Mouse (Mus musculus): ENCODE results near the gene Ank2. TPM values are rescaled to one million over a fixed set of nuclear protein-coding genes. Genes with fewer than 3 reads are reported as not detected.

Ank2 gene
- polyA plus RNA-seq, 1 experiment from 2014 or later = 19.6 TPM

- H3K36me3 ChIP-seq (ENCODE audit: insufficient read depth) = no peaks in the 10 kb centered on the region
- no peak overlapping the region for H3K9ac ChIP-seq
- H3K4me3 ChIP-seq (ENCODE audit: low read depth, low read length) = no peak overlapping the region
- DNase-seq (peak; percentile 53), ATAC-seq (ENCODE audit: insufficient read depth) (peak; percentile 62)
- no peak for TF ChIP-seq CTCF (IDR thresholded peaks at IDR 0.05; ENCODE audit: low read depth)
- H3K4me1 ChIP-seq (ENCODE audit: insufficient read depth) = no peaks in the 10 kb centered on the region
- WGBS = 59% methylated on average over 3 of the region's 3 CpGs
- no peaks in the 10 kb centered on the region for H3K9me3 ChIP-seq (ENCODE audit: low read depth, low read length)
- H3K27ac ChIP-seq (ENCODE audit: low read depth) = peak overlapping the region; percentile 26; the same call in 1 of the 2 replicates
- H3K4me2 ChIP-seq = no peak overlapping the region
- H3K27me3 ChIP-seq (ENCODE audit: insufficient read depth, low read length) = no peaks in the 10 kb centered on the region
These were observed 389.7 kb downstream of the Ank2 start for GRCm38 (mm10) chr3:127109413-127109812.

DNA sequence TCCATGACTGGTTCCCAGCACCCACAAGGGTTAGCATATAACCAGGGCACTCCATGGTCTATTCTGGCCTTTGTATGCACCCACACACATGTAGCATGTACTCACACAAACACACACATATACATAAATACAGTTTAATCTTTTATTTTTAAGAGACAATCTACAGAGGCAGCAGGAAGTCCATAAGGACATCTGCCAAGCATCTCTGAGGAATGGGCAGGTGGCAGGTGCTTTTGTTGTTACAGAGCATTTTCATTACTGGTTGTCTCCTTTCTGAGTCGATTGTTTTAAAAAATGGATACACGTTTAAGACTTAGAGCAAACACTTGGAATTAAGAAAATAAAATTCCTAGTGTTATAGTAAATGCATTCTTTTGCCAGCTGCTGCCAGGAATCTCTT lies 390.7 kb downstream of the Ank2 start:
- Histone ChIP-seq H3K9ac (no peak overlapping the region), H3K4me2 (no peak overlapping the region), H3K4me1 (ENCODE audit: insufficient read depth) (no peaks in the 10 kb centered on the region), H3K27me3 (ENCODE audit: insufficient read depth, low read length) (no peaks in the 10 kb centered on the region), H3K9me3 (ENCODE audit: low read depth, low read length) (no peaks in the 10 kb centered on the region), H3K36me3 (ENCODE audit: insufficient read depth) (no peaks in the 10 kb centered on the region), H3K27ac (ENCODE audit: low read depth) (no peak overlapping the region), H3K4me3 (ENCODE audit: low read depth, low read length) (no peak overlapping the region)
- TF ChIP-seq CTCF (IDR thresholded peaks at IDR 0.05; ENCODE audit: low read depth) = no peak
- ATAC-seq (ENCODE audit: insufficient read depth) (no peak), DNase-seq (no peak)
- 64% methylated on average over 2 of the region's 2 CpGs for WGBS

GRCm38 (mm10) chr3:127107281-127107680 lies 391.9 kb downstream of the Ank2 start:
- ATAC-seq (ENCODE audit: insufficient read depth) (no peak), DNase-seq (no peak)
- no peaks in the 10 kb centered on the region for H3K9me3 ChIP-seq (ENCODE audit: low read depth, low read length)
- H3K27ac ChIP-seq (ENCODE audit: low read depth) = no peak overlapping the region
- no peaks in the 10 kb centered on the region for H3K36me3 ChIP-seq (ENCODE audit: insufficient read depth)
- TF ChIP-seq CTCF (IDR thresholded peaks at IDR 0.05; ENCODE audit: low read depth) = no peak
- 61% methylated on average over 5 of the region's 5 CpGs for WGBS
- H3K4me2 ChIP-seq = no peak overlapping the region
- no peak overlapping the region for H3K4me3 ChIP-seq (ENCODE audit: low read depth, low read length)
- no peaks in the 10 kb centered on the region for H3K27me3 ChIP-seq (ENCODE audit: insufficient read depth, low read length)
- H3K4me1 ChIP-seq (ENCODE audit: insufficient read depth) = no peaks in the 10 kb centered on the region
- no peak overlapping the region for H3K9ac ChIP-seq

DNA sequence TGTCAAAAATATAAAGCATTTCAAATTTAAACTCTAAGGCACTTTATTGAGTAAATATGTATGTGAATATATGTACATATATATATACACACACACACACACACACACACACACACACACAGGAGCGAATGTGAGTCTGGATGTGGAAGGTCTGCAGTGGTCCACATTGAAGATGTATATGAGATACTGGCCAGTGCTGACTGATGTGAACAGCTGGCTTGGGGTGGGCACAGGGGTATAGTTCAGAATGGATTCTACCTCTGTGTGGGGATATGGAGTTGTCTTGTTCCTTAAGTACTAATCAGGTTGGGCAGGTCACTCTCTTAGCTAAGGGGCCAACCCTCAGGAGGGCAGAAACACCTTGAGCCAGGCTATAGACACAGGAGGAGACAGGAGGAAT lies 397.8 kb downstream of the Ank2 start:
- ATAC-seq (ENCODE audit: insufficient read depth) = no peak
- H3K4me2 ChIP-seq = no peak overlapping the region
- no peaks in the 10 kb centered on the region for H3K9me3 ChIP-seq (ENCODE audit: low read depth, low read length)
- TF ChIP-seq CTCF (IDR thresholded peaks at IDR 0.05; ENCODE audit: low read depth) = no peak
- no peak overlapping the region for H3K4me3 ChIP-seq (ENCODE audit: low read depth, low read length)
- H3K36me3 ChIP-seq (ENCODE audit: insufficient read depth) = no peaks in the 10 kb centered on the region
- no peak for DNase-seq
- no peak overlapping the region for H3K27ac ChIP-seq (ENCODE audit: low read depth)
- H3K9ac ChIP-seq = no peak overlapping the region
- 90% methylated on average over 1 of the region's 1 CpGs for WGBS
- no peaks in the 10 kb centered on the region for H3K4me1 ChIP-seq (ENCODE audit: insufficient read depth)
- no peaks in the 10 kb centered on the region for H3K27me3 ChIP-seq (ENCODE audit: insufficient read depth, low read length)

DNA sequence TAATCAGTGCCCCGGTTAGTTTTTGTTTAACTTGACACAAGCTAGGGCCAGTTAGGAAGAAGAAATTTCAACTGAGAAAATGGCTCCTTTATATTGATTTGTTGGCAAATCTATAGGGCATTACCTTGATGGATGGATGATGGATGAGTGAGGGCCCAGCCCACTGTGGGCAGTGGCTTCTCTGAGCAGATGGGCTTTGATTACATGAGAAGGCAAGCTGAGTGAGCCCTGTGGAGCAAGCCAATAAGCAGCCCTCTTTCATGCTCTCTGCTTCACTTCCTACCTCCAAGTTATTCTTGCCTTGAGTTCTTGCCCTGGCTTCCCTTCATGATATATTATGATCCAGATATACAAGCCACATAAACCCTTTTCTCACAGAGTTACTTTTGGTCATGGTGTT lies 401.4 kb downstream of the Ank2 start:
- Histone ChIP-seq H3K27ac (ENCODE audit: low read depth) (no peak overlapping the region), H3K4me2 (no peak overlapping the region), H3K36me3 (ENCODE audit: insufficient read depth) (no peaks in the 10 kb centered on the region), H3K4me3 (ENCODE audit: low read depth, low read length) (no peak overlapping the region), H3K9me3 (ENCODE audit: low read depth, low read length) (no peaks in the 10 kb centered on the region), H3K27me3 (ENCODE audit: insufficient read depth, low read length) (no peaks in the 10 kb centered on the region), H3K4me1 (ENCODE audit: insufficient read depth) (no peaks in the 10 kb centered on the region), H3K9ac (no peak overlapping the region)
- ATAC-seq (ENCODE audit: insufficient read depth) (no peak), DNase-seq (no peak)
- 92% methylated on average over 1 of the region's 1 CpGs for WGBS
- TF ChIP-seq CTCF (IDR thresholded peaks at IDR 0.05; ENCODE audit: low read depth) = no peak

GRCm38 (mm10) chr3:127097106-127097505 lies 402.0 kb downstream of the Ank2 start:
- ATAC-seq (ENCODE audit: insufficient read depth) (no peak), DNase-seq (no peak)
- Histone ChIP-seq H3K4me3 (ENCODE audit: low read depth, low read length) (no peak overlapping the region), H3K27me3 (ENCODE audit: insufficient read depth, low read length) (no peaks in the 10 kb centered on the region), H3K9ac (no peak overlapping the region), H3K36me3 (ENCODE audit: insufficient read depth) (no peaks in the 10 kb centered on the region), H3K4me2 (no peak overlapping the region), H3K4me1 (ENCODE audit: insufficient read depth) (no peaks in the 10 kb centered on the region), H3K9me3 (ENCODE audit: low read depth, low read length) (no peaks in the 10 kb centered on the region), H3K27ac (ENCODE audit: low read depth) (no peak overlapping the region)
- 93% methylated on average over 1 of the region's 1 CpGs for WGBS
- TF ChIP-seq CTCF (IDR thresholded peaks at IDR 0.05; ENCODE audit: low read depth) = no peak

GRCm38 (mm10) chr3:127093631-127094030 lies 405.5 kb downstream of the Ank2 start:
- Histone ChIP-seq H3K27ac (ENCODE audit: low read depth) (no peak overlapping the region), H3K9me3 (ENCODE audit: low read depth, low read length) (no peaks in the 10 kb centered on the region), H3K4me2 (no peak overlapping the region), H3K9ac (no peak overlapping the region), H3K36me3 (ENCODE audit: insufficient read depth) (no peaks in the 10 kb centered on the region), H3K4me3 (ENCODE audit: low read depth, low read length) (no peak overlapping the region), H3K27me3 (ENCODE audit: insufficient read depth, low read length) (no peaks in the 10 kb centered on the region), H3K4me1 (ENCODE audit: insufficient read depth) (no peaks in the 10 kb centered on the region)
- no peak for TF ChIP-seq CTCF (IDR thresholded peaks at IDR 0.05; ENCODE audit: low read depth)
- WGBS = 84% methylated on average over 4 of the region's 4 CpGs
- ATAC-seq (ENCODE audit: insufficient read depth) (no peak), DNase-seq (no peak)

- Histone ChIP-seq H3K4me3 (ENCODE audit: low read depth, low read length) (no peak overlapping the region), H3K36me3 (ENCODE audit: insufficient read depth) (no peaks in the 10 kb centered on the region), H3K9ac (no peak overlapping the region), H3K27ac (ENCODE audit: low read depth) (no peak overlapping the region), H3K27me3 (ENCODE audit: insufficient read depth, low read length) (no peaks in the 10 kb centered on the region), H3K4me1 (ENCODE audit: insufficient read depth) (no peaks in the 10 kb centered on the region), H3K4me2 (no peak overlapping the region), H3K9me3 (ENCODE audit: low read depth, low read length) (no peaks in the 10 kb centered on the region)
- no peak for TF ChIP-seq CTCF (IDR thresholded peaks at IDR 0.05; ENCODE audit: low read depth)
- ATAC-seq (ENCODE audit: insufficient read depth) (no peak), DNase-seq (no peak)
- 92% methylated on average over 1 of the region's 1 CpGs for WGBS
These were observed 411.6 kb downstream of the Ank2 start for GRCm38 (mm10) chr3:127087574-127087973.
